Mouse (Mus musculus) heart, adult 9 months (tissue): Measurements from ENCODE around the gene H2-M2.
"Not testable (repeated sequence)": the region's sequence is repeated elsewhere in the genome, so short reads cannot be mapped to it uniquely, and the experiment has no call there.

Source experiments
- DNase-seq, 2 experiments: peaks; one replicate each; pipeline ENCODE4 v3.0.0; 2022; ENCODE audit warnings: low spot score in 2 of 2

Gene H2-M2

GRCm38 (mm10) chr17:37483452-37483851, at the start of gene H2-M2:
H2-M2 (minus strand) TSS chr17:37483552.
- no peak for DNase-seq

GRCm38 (mm10) chr17:37525427-37525826, 42.1 kb upstream of the H2-M2 start:
- DNase-seq, result not testable (repeated sequence)

DNA sequence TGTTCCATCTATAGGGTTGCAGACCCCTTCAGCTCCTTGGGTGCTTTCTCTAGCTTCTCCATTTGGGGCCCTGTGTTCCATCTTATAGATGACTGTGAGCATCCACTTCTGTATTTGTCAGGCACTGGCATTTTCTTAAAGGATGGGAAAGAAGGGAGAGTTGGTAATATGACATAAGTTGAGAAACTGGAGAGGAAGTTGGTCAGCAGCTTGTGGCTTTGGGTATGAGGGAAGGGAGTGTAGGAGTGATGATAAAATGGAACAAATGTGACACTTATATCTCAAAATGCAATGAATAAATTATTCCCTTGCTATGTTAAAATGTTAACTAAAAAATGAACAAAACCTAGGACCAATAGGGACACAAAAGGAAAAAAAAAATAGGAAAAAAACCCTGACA, 41.3 kb upstream of the H2-M2 start:
- DNase-seq, result peak in 1 of 2 experiments; percentile 8

GRCm38 (mm10) chr17:37507730-37508129, 24.4 kb upstream of the H2-M2 start, which contains the start of gene Olfr111:
Olfr111 (plus strand) TSS chr17:37508030.
- DNase-seq, result no peak

- peak in 1 of 2 experiments; percentile 10 for DNase-seq
These were observed 8.7 kb upstream of the H2-M2 start, which contains the start of gene Olfr110 for GRCm38 (mm10) chr17:37491930-37492518. Olfr110 (plus strand) TSS chr17:37492468.

DNA sequence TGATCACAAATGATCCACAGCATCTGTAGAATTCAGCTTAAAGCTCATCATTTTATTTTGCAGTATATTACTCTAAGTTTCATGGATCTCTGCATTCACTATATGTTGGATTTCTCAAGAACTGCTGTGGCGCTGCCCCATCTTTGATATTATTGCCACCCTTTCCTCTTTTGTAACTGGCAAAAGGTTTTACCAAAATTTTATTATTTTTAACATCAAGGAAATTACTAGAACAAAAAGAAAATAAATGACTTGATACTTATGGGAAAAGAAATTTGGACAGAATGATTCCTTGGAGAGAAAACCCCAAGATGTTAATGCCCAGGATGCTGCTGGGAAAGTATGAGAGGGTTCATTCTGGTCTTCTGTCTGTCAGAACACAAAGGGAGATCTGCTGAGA, 24.7 kb downstream of the H2-M2 start, which contains the start of gene Olfr109:
Gene Olfr109 (plus strand): TSS at position 301 of the 400 bp plus-strand sequence.
- no peak for DNase-seq

DNA sequence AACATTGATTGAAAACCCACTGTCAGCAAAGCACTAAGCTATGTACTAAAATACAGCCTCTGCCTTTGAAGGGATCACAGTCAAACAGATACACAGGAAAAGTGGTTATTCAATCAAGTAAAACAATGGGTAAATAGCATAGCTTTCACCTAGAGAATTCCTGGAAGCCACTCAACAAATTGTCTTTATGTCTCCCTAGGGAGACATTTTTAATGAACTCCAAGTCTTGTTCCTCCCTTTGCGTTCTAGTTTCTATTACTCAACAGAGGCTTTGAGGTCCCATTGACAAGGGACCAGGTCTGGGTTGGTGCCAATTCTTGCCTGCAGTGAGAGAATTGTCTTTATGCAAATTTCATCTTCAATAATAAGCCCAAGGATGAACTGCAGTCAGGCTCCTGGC, 38.2 kb downstream of the H2-M2 start, which contains the start of gene Olfr108:
Gene Olfr108 (plus strand): TSS at position 301 of the 400 bp plus-strand sequence.
- no peak for DNase-seq
